Mouse (Mus musculus) stomach, postnatal 0 days (tissue): Measurements from ENCODE around the gene Speg.

Experiments used
- CTCF ChIP-seq: IDR thresholded peaks from 2 replicates; pipeline ENCODE4 v1.5.1; 2016; ENCODE audit warnings: antibody characterized with exemption, low read depth, mild to moderate bottlenecking, moderate library complexity
- EP300 ChIP-seq: optimal IDR thresholded peaks from 2 replicates; pipeline ENCODE3; 2016; ENCODE audit warnings: antibody characterized with exemption

DNA sequence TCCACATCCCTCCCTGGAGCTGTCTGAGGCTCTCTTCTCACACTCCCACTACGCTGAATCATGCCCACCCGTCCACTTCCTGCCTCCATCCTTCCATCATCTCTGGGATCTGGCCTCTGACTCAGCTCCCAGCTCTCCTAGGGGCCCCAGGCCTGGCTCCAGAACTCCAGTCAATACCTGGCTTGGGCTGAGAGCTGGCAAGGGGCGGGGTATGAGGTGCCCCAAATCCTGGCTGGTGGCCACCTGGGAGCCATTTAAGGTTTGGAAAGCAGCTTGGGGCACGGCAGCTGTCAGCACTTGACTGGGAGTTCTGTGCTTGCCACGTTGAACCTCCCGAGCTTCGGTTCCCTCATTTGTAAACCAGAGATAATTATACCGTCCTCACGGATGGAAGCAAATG lies 18.0 kb downstream of the Speg start:
- TF ChIP-seq EP300 (no peak), CTCF (no peak)
